Mouse (Mus musculus) c-Kit-positive CD71-negative TER-119-negative erythroid progenitor cells, embryonic 14.5 days (primary cell): ENCODE data around the gene Hivep3.

ENCODE experiments used
- DNase-seq: peaks from one replicate; pipeline ENCODE4 v3.0.0-alpha.2; 2013; ENCODE audit warnings: low read depth

Hivep3 gene

GRCm38 (mm10) chr4:120022392-120022791 lies 288.8 kb downstream of the Hivep3 start:
- no peak for DNase-seq

GRCm38 (mm10) chr4:120023221-120023840 lies 289.7 kb downstream of the Hivep3 start:
- DNase-seq = no peak

DNA sequence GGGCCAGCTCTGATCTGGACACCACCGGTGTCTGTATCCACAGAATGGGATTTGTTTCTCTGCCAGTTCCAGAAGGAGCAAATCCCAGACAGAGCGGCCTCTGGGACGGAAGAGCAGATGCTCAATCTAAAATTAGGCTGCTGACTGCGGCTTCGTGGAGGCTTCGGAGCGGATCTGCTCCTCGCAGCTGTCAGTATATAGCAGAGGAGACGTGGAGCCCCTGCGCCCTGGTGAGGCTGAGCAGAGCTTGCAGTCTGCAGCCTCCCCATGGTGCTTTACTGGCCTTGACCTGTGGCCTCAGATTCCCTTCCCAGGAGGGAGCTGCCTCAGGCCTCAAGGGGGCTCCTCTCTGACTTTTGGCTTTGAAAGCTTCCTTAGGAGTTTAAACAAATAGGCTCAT lies 290.5 kb downstream of the Hivep3 start:
- no peak for DNase-seq

DNA sequence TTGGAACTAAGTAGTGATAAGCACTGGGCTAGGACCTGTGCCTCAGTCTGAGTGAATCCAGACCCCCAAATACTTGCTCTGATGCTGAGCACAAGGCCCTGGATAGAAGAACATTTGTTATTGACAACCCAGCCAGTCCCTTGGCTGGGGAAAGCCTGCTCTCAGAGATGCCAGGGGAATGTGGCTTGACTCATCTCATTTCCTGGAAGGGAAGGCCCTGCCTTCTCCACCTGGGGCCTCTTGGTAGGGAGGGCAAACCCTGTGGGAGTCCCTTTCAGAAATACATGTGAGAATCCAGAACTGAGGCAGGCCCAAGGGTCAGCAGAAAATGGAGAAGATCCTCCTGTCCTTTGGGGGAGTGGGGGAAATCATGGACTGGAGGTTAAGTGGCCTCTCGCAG lies 294.1 kb downstream of the Hivep3 start:
- no peak for DNase-seq

DNA sequence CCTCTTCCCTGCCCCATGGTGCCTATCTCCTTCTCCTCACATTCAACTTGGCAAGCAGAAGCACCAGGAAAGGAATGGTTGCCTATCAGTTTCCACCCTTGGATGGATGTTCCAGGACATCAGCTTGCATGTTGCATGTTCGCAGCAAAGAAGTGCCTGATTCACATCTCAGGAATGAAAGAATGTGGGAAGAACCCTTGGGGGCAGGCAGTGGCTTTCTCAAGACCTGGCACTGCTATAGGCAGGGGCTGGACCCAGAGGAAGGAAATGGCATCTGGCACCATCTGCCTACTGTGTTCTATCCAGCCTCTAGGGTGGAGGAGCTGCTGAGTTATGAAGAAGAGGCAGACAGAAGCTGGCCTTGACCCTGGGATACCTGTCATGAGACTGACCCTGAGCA lies 296.4 kb downstream of the Hivep3 start:
- no peak for DNase-seq

DNA sequence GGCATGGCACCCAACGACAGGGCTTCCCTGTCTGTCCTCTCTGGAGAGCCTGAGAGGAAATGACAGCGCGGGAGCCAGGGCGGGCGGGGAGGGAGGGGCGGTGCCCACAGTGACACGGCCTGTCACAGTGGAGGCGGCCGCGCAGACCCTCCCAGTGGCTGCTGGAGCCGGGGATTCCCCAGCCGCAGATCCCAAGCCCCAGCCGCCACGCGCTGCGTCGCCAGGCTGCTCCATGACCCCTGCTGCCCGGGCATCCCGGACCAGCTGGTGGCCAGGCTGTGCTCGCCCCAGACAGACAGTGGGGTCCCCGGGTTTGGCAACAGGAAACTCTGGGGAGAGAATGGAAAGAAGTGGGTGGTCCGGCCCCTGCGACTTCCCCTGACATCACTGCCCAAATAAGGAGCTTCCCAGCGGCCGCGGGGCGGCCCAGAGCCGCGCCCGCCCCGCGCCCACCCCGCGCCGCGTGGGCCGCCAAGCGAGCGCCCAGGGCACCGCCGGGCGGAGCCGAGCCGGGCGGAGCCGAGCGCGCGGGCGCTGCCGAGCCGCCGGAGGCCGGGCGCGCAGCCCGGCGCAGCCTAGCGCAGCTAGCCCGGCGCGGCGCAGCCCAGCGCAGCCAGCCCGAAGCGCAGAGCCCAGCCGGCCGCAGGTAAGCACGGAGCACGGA lies 298.9 kb downstream of the Hivep3 start:
- no peak for DNase-seq

DNA sequence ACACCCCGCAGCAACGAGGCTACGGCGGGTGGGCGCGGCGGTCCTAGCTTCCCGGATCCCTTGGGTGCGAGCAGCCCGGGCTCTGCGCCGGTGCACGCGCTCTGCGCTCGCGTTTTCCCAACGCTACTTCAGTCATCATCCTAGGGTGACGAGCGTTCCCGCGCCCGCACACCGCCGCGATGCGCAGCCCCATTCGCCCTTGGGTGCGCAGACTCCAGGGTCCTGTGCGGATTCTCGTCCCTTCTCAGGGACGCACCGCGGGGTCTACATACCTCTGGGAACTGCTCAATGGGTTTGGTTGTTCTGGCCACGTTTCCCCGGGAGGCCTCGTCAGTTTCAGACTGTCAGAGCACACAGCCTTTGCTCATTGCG lies 299.4 kb downstream of the Hivep3 start:
- no peak for DNase-seq

DNA sequence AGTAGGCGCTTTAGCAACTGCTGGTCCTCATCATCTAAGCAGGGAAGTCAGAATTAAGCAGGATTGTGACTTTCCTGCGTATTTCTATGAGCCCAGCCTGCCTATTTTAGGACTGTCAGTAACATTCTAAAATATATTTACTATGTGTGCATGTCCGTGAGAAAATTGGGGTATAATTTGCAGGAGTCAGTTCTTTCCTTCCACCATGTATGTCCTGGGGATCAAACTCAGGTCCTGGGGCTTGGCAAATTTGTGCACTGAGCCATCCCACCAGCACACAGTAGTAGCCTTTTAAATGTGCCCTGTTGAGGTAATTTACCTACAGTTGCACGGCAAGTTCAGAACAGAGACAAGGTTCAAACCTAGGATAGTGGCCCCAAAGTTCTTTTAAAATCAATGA lies 302.7 kb downstream of the Hivep3 start:
- DNase-seq = no peak

GRCm38 (mm10) chr4:120037007-120037406 lies 303.4 kb downstream of the Hivep3 start:
- no peak for DNase-seq

DNA sequence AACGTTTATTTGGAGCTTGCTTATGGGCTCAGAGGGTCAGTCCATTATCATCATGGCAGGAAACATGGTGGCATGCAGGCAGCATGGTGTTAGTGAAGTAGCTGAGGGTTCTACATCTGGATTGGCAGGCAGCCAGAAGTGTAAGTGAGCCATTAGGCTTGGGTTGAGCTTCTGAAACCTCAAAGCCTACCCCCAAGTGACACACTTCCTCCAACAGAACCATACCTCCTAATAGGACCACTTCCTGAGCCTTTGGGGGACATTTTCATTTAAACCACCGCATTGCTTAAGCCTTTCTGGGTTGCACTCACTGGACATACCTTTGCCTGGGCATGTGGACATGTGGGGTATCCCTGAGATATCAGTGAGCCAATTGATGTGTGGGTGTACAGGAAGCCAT lies 307.9 kb downstream of the Hivep3 start:
- DNase-seq = no peak

DNA sequence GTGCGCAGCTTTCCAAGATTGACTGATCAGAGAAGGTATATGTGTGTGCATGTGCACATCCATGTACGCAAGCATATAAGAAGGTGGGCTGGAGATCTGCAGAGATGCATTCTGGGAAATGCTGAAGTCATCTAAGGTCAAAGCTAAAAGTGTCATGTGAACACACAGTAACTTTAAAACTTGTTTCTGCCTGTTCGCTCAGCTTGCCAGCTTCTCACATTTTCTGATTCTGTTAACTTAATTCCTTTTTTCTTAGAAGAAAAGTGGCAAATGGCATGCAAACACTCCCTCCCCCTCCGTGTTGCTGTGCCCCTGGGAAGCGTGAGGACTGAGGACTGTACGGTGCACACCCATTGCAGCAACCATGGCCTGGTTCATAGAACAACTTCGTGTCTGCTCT lies 308.9 kb downstream of the Hivep3 start:
- DNase-seq = no peak

- no peak for DNase-seq
Measured at GRCm38 (mm10) chr4:120044612-120045011, 311.0 kb downstream of the Hivep3 start.

DNA sequence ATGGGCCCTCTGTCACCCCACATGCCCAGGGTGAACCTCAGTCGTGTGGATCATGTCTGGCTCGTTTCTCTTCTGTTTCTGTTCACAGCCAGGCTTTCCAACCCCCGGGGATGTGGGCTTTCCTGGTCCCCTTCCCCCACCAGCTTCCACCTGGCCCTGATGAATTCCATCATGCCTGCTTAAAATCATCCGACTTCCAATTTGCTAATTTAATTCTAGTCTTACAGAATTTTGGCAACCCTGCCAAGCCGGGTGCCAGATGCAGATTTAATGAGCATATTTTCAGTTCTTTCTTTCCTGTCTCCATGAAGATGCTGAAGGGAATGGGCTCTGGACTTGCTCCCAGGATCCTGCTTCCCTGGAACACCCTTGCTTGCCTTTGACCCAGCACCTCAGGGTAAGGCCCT lies 311.6 kb downstream of the Hivep3 start:
- DNase-seq = no peak

DNA sequence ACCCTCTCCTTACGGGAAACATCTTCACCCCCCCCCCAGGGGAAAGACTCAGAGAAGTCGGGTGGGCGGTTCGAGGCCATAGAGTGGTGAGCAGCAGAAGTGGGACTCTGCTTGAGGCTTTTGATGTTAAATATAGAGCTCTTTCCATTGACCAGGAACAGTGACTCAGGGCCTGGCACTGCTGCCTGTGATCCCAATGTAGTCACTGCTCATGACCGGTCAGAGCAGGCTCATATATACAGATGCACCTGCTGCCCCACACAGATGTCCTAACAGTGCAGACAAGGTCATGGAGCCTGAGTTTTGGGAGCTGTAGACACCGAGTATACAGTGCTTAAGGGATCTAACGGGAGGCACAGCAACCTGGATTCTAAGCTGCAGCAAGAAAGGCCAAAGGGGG lies 312.3 kb downstream of the Hivep3 start:
- no peak for DNase-seq

GRCm38 (mm10) chr4:120047060-120047459 lies 313.5 kb downstream of the Hivep3 start:
- no peak for DNase-seq

DNA sequence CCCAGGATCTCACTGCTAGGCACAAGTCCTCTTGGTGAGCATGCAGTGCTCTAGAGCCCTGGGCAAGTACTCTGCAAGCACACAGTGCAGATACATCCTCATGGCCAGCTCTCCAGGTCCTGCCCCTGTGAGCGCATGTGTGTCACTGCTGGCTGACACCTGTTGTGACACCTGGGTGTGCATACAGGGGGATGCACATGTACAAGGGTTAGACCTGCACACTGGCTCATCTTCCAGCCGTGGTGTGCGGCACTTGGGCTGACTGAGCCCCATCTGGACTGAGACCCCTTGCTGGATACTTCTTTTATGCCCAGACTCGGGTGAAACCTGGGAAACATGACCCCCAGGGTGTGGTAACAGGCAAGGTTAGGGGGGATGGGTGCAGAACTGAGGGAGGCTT lies 314.7 kb downstream of the Hivep3 start:
- DNase-seq = no peak

GRCm38 (mm10) chr4:120049857-120050256 lies 316.3 kb downstream of the Hivep3 start:
- no peak for DNase-seq

DNA sequence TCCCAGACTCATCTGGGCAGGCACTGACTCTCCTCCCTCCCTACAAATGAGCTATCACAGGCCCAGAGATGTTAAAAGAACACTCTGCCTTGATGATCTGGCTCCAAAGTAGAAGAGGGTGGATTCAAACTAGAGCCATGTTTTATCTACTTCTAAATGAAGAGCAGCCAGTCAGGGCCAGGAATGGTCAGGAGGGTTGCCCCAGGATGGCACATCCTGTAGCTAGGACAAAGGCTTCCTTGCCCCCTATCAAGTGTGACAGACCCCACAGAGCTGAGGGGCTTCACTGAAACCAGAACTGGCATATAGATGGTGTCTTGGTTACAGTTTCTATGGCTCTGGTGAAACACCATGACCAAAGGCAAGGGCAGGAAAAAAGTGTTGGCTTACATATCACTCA lies 318.9 kb downstream of the Hivep3 start:
- DNase-seq = no peak

DNA sequence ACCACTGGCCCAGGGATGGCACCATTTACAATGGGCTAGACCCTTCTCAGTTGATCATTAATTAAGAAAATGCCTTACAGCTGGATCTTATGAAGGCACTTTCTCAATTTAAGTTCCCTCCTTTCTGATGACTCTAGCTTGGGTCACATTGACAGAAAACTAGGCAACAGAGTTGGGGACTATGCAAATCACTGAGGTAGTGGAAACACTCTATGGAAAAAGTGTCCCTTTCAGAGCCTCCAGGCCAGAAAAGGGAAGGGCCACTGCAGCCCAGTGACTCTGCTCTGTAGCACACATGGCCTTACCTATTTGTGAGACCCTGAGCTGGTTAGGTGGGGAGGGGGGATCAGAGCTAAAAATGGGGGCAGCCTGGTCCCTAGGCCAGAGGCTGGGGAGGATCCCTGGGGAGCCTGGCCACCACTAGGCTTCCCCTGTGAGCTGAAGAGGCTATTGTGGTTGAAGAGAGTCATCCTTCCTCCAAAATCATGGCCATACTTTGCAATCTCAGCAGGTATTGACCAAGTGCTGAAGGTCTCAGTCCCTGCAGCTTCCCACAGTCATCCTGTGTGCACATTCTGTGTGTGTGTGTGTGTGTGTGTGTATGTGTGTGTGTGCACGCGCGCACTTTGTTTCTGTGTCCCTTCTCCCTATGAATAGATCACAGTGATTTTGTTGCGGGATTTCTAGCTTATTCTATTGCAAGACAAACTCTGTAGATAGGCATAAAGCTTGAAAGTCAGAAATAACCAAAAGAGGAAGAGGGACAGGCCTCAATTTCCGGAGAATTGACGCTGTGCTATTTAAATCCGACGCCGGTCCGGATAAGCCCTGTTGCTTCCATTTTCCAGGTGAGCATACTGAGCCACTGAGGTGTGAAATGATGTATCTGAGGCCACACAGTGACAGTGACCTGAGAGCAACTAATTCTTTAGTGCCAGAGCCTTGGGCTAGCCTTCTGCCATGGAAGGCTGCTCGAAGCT lies 319.7 kb downstream of the Hivep3 start:
- no peak for DNase-seq

GRCm38 (mm10) chr4:120054145-120054544 lies 320.6 kb downstream of the Hivep3 start:
- DNase-seq = no peak

DNA sequence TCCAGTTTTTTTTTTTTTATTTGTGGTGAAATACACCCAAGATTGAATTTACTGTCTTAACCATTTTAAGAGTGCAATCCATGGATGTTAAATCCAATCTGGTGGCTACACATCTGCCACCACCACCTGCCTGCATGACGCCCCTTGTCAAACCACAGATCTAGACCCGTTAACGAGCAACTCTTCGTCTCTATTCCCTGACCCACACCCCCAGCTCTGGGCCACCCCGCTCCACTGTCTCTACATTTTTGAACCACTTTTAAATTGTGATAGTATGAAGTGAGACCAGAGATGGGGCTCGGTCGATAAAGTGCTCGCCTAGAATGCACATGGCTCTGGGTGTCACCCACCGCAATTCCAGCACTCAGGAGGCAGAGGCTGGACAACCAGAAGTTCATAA lies 322.9 kb downstream of the Hivep3 start:
- DNase-seq = no peak

DNA sequence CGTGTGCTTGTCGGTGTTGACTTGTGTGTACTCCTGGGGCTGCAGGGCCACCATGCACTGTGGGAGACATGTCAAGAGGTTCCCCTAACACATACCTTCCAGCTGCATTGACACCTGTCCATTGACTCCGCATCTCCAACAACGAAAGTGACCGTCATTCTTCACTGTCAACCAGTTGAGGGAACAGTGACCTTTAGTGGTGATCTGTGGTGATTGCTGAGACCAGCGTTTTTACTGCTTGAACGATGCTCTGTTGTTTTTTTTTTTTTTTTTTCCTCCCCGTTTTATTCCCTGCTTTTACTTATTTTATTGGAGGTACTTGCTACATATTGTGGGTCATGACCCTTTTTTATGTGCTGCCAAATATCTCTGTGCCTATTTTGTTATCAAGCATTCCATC lies 323.9 kb downstream of the Hivep3 start:
- no peak for DNase-seq

GRCm38 (mm10) chr4:120058157-120058556 lies 324.6 kb downstream of the Hivep3 start:
- DNase-seq = no peak
